Mouse (Mus musculus) MN1 (cell line): ENCODE results near the gene Atp2a2.
"Not testable (repeated sequence)": the region's sequence is repeated elsewhere in the genome, so short reads cannot be mapped to it uniquely, and the experiment has no call there.

Experiments
- DNase-seq: peaks from one replicate; pipeline ENCODE4 v3.0.0-alpha.2; 2016; ENCODE audit warnings: low spot score

The Atp2a2 gene

GRCm38 (mm10) chr5:122449946-122450345 is 52.1 kb downstream of the Atp2a2 start:
- no peak for DNase-seq

DNA sequence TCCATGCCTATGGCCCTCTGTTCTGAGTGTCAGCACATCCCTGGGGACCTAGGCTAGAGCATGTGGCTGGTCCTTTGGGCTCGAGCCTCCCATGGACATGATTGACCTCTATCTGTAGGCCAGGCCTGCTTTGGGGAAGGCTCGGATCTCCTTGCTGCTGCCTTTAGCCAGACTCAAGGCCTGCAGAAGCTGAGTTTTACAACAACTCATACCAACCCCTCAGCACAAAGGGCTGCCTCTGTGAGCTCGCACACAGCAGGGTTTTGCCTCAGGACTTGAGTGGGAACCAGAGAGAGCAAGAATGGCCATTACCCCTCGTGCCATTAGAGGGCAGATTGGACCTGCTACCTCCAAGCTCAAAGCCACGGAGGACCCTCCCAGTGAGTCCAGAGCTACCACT is 53.2 kb downstream of the Atp2a2 start:
- no peak for DNase-seq

DNA sequence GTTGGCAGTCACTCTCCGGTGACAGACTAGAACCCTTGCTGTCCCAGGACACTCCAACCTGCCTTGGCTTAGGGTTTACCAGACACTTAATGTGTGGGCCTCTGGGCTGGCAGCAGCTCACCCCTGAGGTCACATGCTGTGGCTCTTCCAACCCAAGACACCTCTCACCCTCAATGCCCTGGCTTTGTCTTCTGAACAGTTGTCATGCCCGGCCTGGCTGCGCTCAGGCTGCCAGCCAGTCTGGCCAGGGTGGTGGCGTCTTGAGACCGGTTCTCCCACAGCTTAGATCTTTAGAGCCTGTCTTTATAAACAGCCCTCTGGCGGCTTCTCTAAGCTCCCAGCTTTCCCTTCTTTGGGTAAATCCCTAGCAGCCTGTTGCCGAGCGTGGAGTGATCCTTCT is 54.2 kb downstream of the Atp2a2 start:
- DNase-seq, result no peak

DNA sequence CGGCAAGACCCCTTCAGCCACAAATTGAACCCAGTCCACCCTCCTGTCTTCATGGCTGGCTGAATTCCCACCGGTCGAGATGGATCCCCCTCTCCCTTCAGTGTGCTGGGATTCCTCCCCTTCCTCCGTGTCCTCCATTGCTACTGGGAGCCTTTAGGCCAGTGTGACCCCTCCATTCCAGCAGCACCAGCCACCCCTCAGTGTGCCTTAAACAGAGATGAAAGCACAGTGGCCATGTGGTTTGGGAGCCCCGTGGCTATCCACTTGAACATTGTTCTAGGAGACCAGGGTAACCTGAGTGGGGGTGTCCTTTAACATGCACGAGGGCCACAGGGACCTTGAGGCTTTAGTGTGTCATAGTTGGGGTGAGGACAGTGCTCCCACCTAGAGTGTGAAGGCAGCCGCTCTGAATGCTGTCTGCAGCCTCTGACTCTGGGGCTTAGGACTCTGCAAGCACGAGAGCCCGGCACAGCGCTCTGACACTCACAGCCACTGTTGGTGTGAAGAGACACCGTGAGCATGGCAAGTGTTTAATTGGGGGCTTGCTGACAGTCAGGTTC is 56.9 kb downstream of the Atp2a2 start:
- no peak for DNase-seq

DNA sequence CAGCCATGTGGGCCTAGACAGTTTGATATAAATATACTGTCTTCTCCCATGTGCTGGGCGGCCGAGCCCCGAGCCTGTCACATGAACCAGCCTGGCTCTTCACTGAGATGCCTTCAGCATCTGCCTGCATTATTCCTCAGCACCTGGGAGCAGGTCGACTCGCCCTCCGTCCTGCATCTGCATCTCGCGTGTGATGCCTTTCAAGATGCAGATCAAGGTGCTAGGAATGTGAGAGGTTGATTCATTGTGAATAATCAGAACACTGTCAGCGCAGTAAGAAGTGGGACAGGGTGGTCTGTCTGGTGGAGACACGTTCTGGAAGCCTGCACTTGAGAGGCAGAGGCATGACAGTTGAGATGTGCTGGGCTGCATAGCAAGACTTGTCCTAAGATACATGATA is 57.5 kb downstream of the Atp2a2 start:
- DNase-seq, result no peak

GRCm38 (mm10) chr5:122440095-122440630 is 61.9 kb downstream of the Atp2a2 start:
- DNase-seq, result no peak

GRCm38 (mm10) chr5:122439400-122440094 is 62.5 kb downstream of the Atp2a2 start:
- no peak for DNase-seq

GRCm38 (mm10) chr5:122434541-122434940 is 67.5 kb downstream of the Atp2a2 start:
- no peak for DNase-seq

DNA sequence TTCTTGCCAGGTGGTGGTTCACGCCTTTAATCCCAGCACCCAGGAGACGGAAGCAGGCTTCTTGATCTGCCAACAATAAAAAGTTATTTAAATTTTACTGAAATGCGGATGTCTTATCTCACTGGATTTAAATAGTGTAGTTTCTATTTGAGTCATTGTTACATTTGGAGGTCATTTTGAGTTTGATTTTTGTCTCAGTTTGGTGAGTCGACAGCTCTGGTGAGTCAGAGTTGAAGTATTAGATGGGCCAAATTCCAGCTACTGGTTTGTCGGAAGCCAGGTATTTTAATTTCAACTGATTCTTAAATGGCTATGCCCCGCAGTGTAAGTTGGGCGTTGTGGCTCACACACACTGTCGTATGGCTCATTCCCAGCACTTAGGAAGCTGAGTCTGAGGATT is 70.8 kb downstream of the Atp2a2 start:
- DNase-seq, result no peak

DNA sequence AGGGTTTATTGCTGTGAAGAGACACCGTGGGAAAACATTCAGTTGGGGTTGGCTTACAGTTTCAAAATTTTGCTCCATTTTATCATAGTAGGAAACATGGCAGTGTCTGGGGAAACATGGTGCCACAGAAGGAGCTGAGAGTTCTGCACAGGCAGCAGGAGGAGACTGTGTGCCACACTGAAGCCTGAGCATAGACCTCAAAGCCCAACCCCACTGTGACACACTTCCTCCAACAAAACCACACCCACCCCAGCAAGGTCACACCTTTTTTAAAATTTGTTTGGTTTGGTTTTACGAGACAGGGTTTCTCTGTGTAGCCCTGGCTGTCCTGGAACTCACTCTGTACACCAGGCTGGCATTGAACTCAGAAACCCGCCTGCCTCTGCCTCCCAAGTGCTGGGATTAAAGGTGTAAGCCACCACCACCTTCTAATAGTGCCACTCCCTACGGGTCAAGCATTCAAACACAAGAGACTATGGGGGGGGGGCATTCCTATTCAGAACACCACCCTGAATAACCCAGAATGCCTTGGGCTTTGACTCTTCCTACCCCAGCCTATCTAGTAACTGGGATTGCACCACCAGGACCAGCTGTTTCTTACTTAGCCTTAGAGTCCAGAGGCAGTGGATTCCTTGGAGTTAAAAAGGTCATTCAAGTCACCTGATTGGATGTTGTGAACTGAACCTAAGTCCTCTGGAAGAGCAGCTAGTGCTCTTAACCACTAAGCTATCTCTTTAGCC is 71.8 kb downstream of the Atp2a2 start:
- DNase-seq, result no peak

- DNase-seq, result no peak
Measured at GRCm38 (mm10) chr5:122425550-122425949, 76.5 kb downstream of the Atp2a2 start.

DNA sequence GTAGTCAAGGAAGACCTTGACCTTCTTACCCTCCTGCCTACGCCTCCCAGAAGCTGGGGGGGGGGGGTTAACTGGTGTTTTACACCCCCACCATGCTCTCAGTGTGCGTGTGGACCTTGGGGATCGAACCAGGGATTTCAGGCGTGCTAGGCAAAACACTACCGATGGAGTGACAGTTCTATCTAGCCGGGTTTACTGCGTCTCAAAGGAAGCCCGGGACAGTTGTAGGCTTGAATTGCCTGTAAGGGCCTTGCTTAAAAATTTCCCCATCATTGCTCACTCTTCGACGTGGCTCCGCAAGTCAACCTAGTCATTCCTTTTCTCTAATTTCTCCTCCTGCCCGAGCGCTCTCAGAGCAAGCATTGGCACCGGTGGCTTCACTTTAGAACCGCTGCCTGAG is 78.9 kb downstream of the Atp2a2 start:
- peak; percentile 18 for DNase-seq

DNA sequence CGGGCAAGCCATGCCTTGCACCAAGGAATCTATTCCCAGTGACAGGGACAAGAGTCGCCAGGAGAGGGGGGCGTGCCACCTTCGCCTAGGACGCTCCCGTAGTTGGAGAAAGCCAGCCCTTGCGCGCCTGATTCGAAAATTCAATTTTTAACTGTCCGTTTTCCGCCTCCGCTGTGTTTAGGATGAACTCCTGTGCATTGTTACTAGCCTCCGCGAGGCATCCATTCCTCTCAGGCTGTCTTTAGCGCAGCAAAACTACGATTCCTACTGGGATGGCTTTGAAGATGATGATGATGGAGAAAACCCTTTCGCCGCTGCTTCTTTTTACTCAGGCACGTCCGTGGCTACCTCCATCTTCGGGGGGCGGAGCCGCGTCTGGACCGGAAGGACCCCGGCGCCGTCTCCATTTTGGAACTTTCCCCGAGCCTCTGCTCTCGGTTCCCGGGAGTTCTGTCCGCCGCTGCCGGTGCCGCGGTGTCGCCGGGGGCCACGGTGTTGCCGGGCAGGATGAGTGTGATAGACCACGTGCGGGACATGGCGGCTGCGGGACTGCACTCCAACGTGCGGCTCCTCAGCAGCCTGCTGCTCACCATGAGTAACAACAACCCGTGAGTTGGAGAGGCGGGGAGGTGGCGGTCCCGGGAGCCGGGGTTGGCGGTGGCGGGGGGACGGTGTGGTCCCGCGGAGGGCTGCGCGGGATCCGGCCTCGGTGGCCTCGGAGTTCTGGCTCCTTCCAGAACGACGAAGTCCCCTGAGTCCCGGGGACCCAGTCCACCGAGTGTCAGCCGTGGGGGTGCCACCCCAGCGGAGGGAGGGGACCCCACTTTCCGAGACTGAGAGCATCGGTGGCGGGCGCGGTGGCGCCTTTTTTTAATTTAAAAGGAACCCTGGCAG is 79.7 kb downstream of the Atp2a2 start:
- DNase-seq, result peak; percentile 84

- DNase-seq, result no peak
Measured at GRCm38 (mm10) chr5:122421271-122422068, 80.6 kb downstream of the Atp2a2 start, which contains the start of gene Anapc7. Gene Anapc7, plus strand, starts transcription at chr5:122421693.

DNA sequence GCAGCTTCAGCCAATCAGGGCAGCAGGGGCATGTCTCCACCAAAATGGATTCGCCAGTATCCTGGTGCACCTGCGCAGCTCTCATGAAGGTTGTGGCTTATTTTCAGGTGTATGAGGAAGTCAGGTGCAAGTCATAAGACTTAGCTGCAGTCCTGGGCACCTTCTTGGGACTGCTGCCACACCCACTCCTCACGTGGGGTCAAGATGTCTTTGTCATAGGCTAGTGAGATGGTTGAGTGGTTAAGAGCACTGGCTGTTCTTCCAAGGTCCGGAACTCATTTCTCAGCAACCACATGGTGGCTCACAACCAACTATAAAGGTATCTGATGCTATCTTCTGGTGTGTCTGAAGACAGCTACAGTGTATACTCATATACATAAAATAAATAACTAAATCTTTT is 81.3 kb downstream of the Atp2a2 start:
- not testable (repeated sequence) for DNase-seq

DNA sequence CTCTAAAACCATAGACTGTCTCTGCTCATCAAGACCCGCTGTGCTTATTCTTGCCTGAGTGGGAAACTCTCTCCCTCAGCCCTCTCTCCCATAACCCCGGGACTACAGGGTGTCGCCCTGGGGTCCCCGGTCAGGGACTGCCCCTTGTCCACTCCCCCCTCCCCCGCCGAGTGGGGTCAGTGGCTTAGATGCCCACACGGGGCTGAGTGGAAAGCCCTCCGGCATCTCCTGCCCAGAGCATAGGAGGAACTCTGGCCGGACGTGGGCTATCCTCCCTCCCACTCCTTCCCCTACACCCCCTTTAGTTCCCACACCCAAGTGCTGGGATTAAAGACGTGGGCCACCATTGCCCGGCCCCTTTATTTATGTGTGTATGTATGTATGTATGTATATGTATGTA is 86.6 kb downstream of the Atp2a2 start:
- DNase-seq, result no peak

- DNase-seq, result no peak
Measured at GRCm38 (mm10) chr5:122414351-122414750, 87.7 kb downstream of the Atp2a2 start.

DNA sequence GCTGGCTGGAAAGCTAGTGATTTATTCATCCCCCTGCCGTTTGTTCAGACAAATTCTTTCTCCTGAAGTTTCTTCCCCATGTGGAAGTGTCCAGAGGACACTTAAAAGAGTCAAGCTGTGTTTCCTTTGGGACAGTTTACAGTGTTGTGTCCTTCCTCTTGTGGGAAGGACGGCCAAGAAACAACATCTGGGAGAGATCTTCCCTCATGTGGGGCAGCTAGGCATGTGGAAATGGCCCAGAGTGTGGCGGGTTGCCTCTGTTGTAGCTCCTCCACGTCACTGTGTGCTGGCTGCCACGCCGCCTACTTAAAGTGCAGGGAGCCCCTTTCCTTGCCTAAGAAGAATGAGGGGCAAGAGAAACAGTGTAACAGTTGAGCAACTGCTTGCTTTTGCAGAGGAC is 89.2 kb downstream of the Atp2a2 start:
- DNase-seq, result no peak

- no peak for DNase-seq
Measured at GRCm38 (mm10) chr5:122411892-122412291, 90.1 kb downstream of the Atp2a2 start.

DNA sequence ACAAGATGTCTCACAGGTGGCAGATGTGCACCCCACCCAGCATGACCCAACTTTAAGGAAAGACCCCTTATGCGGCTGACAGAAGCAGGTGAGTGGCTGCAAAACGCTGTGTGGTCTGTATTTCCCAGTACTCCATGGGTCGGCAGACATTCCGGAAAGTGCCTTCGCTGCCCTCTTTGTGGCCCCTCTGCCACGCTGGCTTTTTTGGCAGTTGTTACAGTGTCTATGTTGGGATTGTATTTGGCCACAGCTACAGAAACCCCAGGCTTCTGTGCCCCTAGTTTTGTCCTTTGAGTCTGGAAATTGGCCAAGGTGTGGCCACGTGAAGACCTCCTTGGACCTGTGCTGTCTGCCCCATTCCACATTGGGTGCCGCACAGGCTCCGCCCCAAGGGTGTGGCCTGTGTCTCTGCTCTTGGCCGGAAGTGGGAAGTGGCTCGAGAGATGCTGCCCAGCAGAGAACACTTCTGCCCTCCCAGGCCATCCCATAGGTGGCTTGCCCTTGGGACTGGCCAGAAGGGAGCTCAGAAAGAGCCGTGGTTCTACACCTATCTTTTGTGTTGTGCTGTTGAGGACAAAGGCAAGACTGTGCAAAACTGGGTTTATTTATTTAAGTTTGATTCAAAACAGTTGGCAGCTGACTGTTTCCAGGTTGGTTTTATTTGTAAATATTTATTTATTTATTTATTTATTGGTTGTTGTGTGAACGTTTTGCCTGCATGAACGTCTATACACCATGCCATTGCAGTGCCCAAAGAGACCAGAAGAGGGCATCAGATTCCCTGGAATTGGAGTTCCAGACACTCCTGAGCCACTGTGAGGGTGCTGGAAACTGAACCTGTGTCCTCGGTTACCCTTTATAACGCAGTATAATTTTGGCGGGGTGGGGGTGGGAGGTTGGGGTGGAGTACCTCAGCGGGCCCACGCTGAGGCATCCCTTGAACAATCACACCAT is 92.1 kb downstream of the Atp2a2 start:
- DNase-seq, result no peak
